Mouse (Mus musculus): ENCODE measurements around the gene Vps52. TPM values are rescaled to one million over a fixed set of nuclear protein-coding genes. Genes with fewer than 3 reads are reported as not detected.

Gene Vps52
- 10 to 100 TPM; 53.4 to 59.9 TPM for total RNA-seq (2021)
- long read RNA-seq, experiment 1, transcript Vps52-201 (20 exons, 3,383 nt): major isoform, 51 of 76 reads
- long read RNA-seq, experiment 1, partial matches to known transcripts: 21 of 76 reads
- long read RNA-seq, experiment 1, other reads (novel, unspliced or antisense): 4 of 76 reads
- long read RNA-seq, experiment 2, transcript Vps52-201 (20 exons, 3,383 nt): major isoform, 12 of 25 reads
- long read RNA-seq, experiment 2, partial matches to known transcripts: 3 of 25 reads
- long read RNA-seq, experiment 2, other reads (novel, unspliced or antisense): 10 of 25 reads

GRCm38 (mm10) chr17:33955555-33956214, at the start of gene Vps52, which contains the start of gene Rps18:
Gene Vps52, plus strand, starts transcription at chr17:33955812.
Gene Rps18, minus strand, starts transcription at chr17:33956001.
- peak; percentile 91 to 92 for DNase-seq

GRCm38 (mm10) chr17:33908331-33909076, 47.1 kb upstream of the Vps52 start:
- DNase-seq: peak; percentile 51 to 62

- peak; percentile 100 for DNase-seq
These were observed 46.3 kb upstream of the Vps52 start, which contains the start of gene Daxx for GRCm38 (mm10) chr17:33909077-33909868. Gene Daxx, plus strand, starts transcription at chr17:33909414.

GRCm38 (mm10) chr17:33909869-33910250, 45.8 kb upstream of the Vps52 start:
- DNase-seq: peak; percentile 76 to 78

GRCm38 (mm10) chr17:33910346-33911051, 45.1 kb upstream of the Vps52 start:
- DNase-seq: no peak

GRCm38 (mm10) chr17:33911052-33911812, 44.4 kb upstream of the Vps52 start:
- no peak for DNase-seq

GRCm38 (mm10) chr17:33911813-33912414, 43.7 kb upstream of the Vps52 start:
- no peak for DNase-seq

- DNase-seq: no peak
These were observed 42.3 kb upstream of the Vps52 start for GRCm38 (mm10) chr17:33913264-33913663.

GRCm38 (mm10) chr17:33913905-33914304, 41.7 kb upstream of the Vps52 start:
- DNase-seq: no peak

- no peak for DNase-seq
These were observed 40.6 kb upstream of the Vps52 start for GRCm38 (mm10) chr17:33914969-33915391.

- DNase-seq: peak; percentile 95 to 98
These were observed 39.9 kb upstream of the Vps52 start, which contains the start of the genes Tapbp and Zbtb22 for GRCm38 (mm10) chr17:33915671-33916250. Gene Tapbp, plus strand, starts transcription at chr17:33915899. Gene Zbtb22, plus strand, starts transcription at chr17:33915904.

- no peak for DNase-seq
These were observed 39.3 kb upstream of the Vps52 start for GRCm38 (mm10) chr17:33916294-33916693.

- peak in 1 of 2 experiments; percentile 17 for DNase-seq
These were observed 38.6 kb upstream of the Vps52 start for GRCm38 (mm10) chr17:33916847-33917655.

GRCm38 (mm10) chr17:33917656-33918292, 37.8 kb upstream of the Vps52 start:
- no peak for DNase-seq

- DNase-seq: peak in 1 of 2 experiments; percentile 48
These were observed 37.1 kb upstream of the Vps52 start for GRCm38 (mm10) chr17:33918293-33919203.

GRCm38 (mm10) chr17:33919351-33920281, 36.0 kb upstream of the Vps52 start:
- peak; percentile 92 to 94 for DNase-seq

Measured in adrenal gland, postnatal 36 days (tissue).